Mouse (Mus musculus) CH12.LX (cell line): ENCODE measurements around the gene Tbccd1.

Experiments used
- NRF1 ChIP-seq: IDR thresholded peaks from 2 replicates; pipeline ENCODE4 v1.6.1; 2014; ENCODE audit warnings: low read depth, mild to moderate bottlenecking, inconsistent platforms, low read length, improper control_type of control experiment, moderate library complexity
- TCF12 ChIP-seq: IDR thresholded peaks from 2 replicates; pipeline ENCODE4 v1.6.1; 2014; ENCODE audit warnings: low read depth, mild to moderate bottlenecking, inconsistent platforms, low read length, improper control_type of control experiment
- ZC3H11A ChIP-seq: IDR thresholded peaks from 2 replicates; pipeline ENCODE4 v1.6.1; 2012; ENCODE audit warnings: low read depth, mild to moderate bottlenecking, inconsistent platforms, low read length, improper control_type of control experiment

DNA sequence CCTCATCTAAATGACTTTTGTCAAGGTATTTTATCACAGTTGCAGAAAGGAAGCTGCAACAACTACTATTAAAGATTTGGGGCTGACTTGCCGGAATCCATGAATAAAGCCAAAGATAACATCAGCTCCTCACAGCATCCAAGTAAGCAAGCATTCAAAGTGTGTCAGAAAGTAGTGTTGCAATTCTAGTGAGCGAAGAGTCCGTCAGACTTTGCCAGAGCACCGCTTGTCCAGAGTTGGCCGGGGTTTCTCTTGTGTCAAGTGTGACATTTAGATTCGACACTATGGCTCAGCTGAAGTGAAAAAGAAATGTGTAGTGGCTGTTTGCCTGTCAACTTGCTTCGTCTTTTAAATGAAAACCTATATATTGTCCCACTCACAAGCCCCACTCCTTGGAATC lies 91.9 kb downstream of the Tbccd1 start:
- TF ChIP-seq ZC3H11A (no peak), NRF1 (no peak), TCF12 (no peak)
